In genomic region chr4:132618850-132619375, GRCm38 (mm10) we compare ENCODE assay signal across 16 mouse cellular contexts. TPM values are rescaled to one million over a fixed set of nuclear protein-coding genes. Genes with fewer than 3 reads are reported as not detected.
DNase-seq lines count a peak whose midpoint lies in the region; ATAC-seq and TF ChIP-seq lines count a peak whose summit lies in the region.
"Had no signal": no experiment of that assay in that cellular context is flagged by ENCODE, and none has a peak within 500 bp of the region (broad histone marks: within the 10 kb centered on the region; RNA-seq: fewer than 3 reads in every experiment).

No protein-coding gene starts in this region.

- 67% methylated on average over 10 of the region's 10 CpGs for WGBS in heart, embryonic 15.5 days
- WGBS in lung, postnatal 0 days = 66% methylated on average over 10 of the region's 10 CpGs
- WGBS in liver, embryonic 12.5 days (ENCODE audit: insufficient replicate concordance) = 68% methylated on average over 10 of the region's 10 CpGs

- no peaks in the 10 kb centered on the region; the same call in 1 of the 2 replicates for H3K9me3 ChIP-seq in heart, embryonic 15.5 days (replicated peaks)
- H3K9me3 ChIP-seq in lung, postnatal 0 days (ENCODE audit: low read length) = no peaks in the 10 kb centered on the region
- H3K9me3 ChIP-seq in liver, embryonic 12.5 days (replicated peaks) = peaks cover 15% of the 10 kb centered on the region

- ATAC-seq in heart, embryonic 15.5 days (replicated peaks; ENCODE audit: insufficient number of reproducible peaks, insufficient read depth, low FRiP score, low read depth) = 0 out of 2 replicates have a peak, but pooled peaks have one; percentile 18
- peak; percentile 35; the same call in 1 of the 2 replicates for ATAC-seq in lung, postnatal 0 days
- ATAC-seq in liver, embryonic 12.5 days = no peak
- ATAC-seq: activated CD4-positive, CD25-positive, alpha-beta regulatory T cell, adult 4 months had no signal

- no peak overlapping the region for H3K9ac ChIP-seq in heart, embryonic 15.5 days
- H3K9ac ChIP-seq in lung, postnatal 0 days (replicated peaks; ENCODE audit: low read depth) = no peak overlapping the region
- H3K9ac ChIP-seq in liver, embryonic 12.5 days = no peak overlapping the region
- H3K9ac ChIP-seq: liver, embryonic 13.5 days had no signal

- no peak for TF ChIP-seq CTCF in cortical plate, adult 2 months (IDR thresholded peaks at IDR 0.05; ENCODE audit: extremely low read depth, insufficient read depth, low read length)
- TF ChIP-seq CTCF in lung, postnatal 0 days (IDR thresholded peaks at IDR 0.05) = no peak

- DNase-seq in heart, postnatal 25 days (ENCODE audit: low spot score) = no peak
- DNase-seq in 3T3-L1 (ENCODE audit: low read depth, low spot score) = peak; percentile 43
- peak; percentile 17 for DNase-seq in lung, postnatal 0 days (ENCODE audit: low spot score)
- DNase-seq in layer of hippocampus, adult 11-12 months (ENCODE audit: low spot score) = no peak
- no peak for DNase-seq in urinary bladder, postnatal 36 days (ENCODE audit: low spot score in 2 of 2)
- DNase-seq: cerebellum, adult 2 months; gastrocnemius, postnatal 36 days; layer of hippocampus, adult 9-11 months; liver, embryonic 13.5 days; right cerebral cortex, postnatal 25 days had no signal

- intact Hi-C loops in heart, postnatal 25 days (cut with DNase I) = loop anchor here (5.0 kb wide), 1 partner anchor 47 kb away; no protein-coding TSS in a partner anchor

- no peak for TF ChIP-seq EP300 in lung, postnatal 0 days (IDR thresholded peaks at IDR 0.05)

- no peak for TF ChIP-seq POLR2A in cortical plate, adult 2 months (IDR thresholded peaks at IDR 0.05; ENCODE audit: extremely low read depth, insufficient read depth, low read length)

- H3K27ac ChIP-seq in heart, embryonic 15.5 days = 0 out of 2 replicates have a peak overlapping the region, but pooled peaks have one; percentile 1
- peak overlapping the region; percentile 70; the same call in 1 of the 2 replicates for H3K27ac ChIP-seq in cortical plate, adult 2 months (ENCODE audit: insufficient read depth, low read length)
- no peak overlapping the region for H3K27ac ChIP-seq in lung, postnatal 0 days (ENCODE audit: low read length)
- H3K27ac ChIP-seq in liver, embryonic 12.5 days = no peak overlapping the region
- H3K27ac ChIP-seq: liver, embryonic 13.5 days had no signal

- H3K36me3 ChIP-seq in heart, embryonic 15.5 days = no peaks in the 10 kb centered on the region
- no peaks in the 10 kb centered on the region for H3K36me3 ChIP-seq in lung, postnatal 0 days (ENCODE audit: insufficient read depth, low read length)
- no peaks in the 10 kb centered on the region for H3K36me3 ChIP-seq in liver, embryonic 12.5 days
- H3K36me3 ChIP-seq: liver, embryonic 13.5 days had no signal

- H3K4me2 ChIP-seq in heart, embryonic 15.5 days = no peak overlapping the region
- no peak overlapping the region for H3K4me2 ChIP-seq in lung, postnatal 0 days (replicated peaks; ENCODE audit: low read depth, low read length)
- H3K4me2 ChIP-seq in liver, embryonic 12.5 days = no peak overlapping the region
- H3K4me2 ChIP-seq: liver, embryonic 13.5 days had no signal

- H3K27me3 ChIP-seq in heart, embryonic 15.5 days = no peaks in the 10 kb centered on the region
- no peaks in the 10 kb centered on the region for H3K27me3 ChIP-seq in lung, postnatal 0 days (replicated peaks; ENCODE audit: insufficient read depth, low read length)
- no peaks in the 10 kb centered on the region for H3K27me3 ChIP-seq in liver, embryonic 12.5 days (replicated peaks)
- H3K27me3 ChIP-seq: megakaryocyte, embryonic 14.5 days had no signal

- no peak overlapping the region for H3K4me3 ChIP-seq in heart, embryonic 15.5 days
- H3K4me3 ChIP-seq in cortical plate, adult 2 months (ENCODE audit: insufficient read depth, low read length) = no peak overlapping the region
- H3K4me3 ChIP-seq in lung, postnatal 0 days (ENCODE audit: low read depth, low read length) = no peak overlapping the region
- H3K4me3 ChIP-seq in liver, embryonic 12.5 days = no peak overlapping the region
- H3K4me3 ChIP-seq: erythroblast, embryonic 14.5 days; liver, embryonic 13.5 days; megakaryocyte, embryonic 14.5 days had no signal

- H3K4me1 ChIP-seq in heart, embryonic 15.5 days (replicated peaks) = no peaks in the 10 kb centered on the region
- no peaks in the 10 kb centered on the region; the same call in 1 of the 2 replicates for H3K4me1 ChIP-seq in cortical plate, adult 2 months (ENCODE audit: control insufficient read depth, insufficient read depth, low read length)
- no peaks in the 10 kb centered on the region for H3K4me1 ChIP-seq in lung, postnatal 0 days (ENCODE audit: insufficient read depth, low read depth, low read length)
- H3K4me1 ChIP-seq in liver, embryonic 12.5 days = peaks cover 16% of the 10 kb centered on the region

RNA-seq across cellular contexts. Expression of gene Eya3, which starts 19.9 kb away (rescaled TPM):
- 17.4 and 22.0 TPM in 2 replicates for polyA plus RNA-seq in heart, embryonic 15.5 days (2015; fragmentation: Nextera tagmentation; extraction: Ambion mirVana)
- 10 to 100 TPM; 28.1 to 33.8 TPM for total RNA-seq in heart, postnatal 25 days (2021)
- polyA plus RNA-seq in cortical plate, adult 2 months (2012; rRNA removed) = 24.5 and 25.5 TPM in 2 replicates
- polyA plus RNA-seq in lung, postnatal 0 days (2015; fragmentation: Nextera tagmentation; extraction: Ambion mirVana) = 8.2 and 8.8 TPM in 2 replicates
- polyA plus RNA-seq in liver, embryonic 12.5 days (2016; fragmentation: Nextera tagmentation; extraction: Ambion mirVana) = 21.1 and 25.6 TPM in 2 replicates

RNA-seq across cellular contexts. Expression of gene Ptafr, which starts 55.0 kb away (rescaled TPM):
- 0.77 and 0.95 TPM in 2 replicates for polyA plus RNA-seq in heart, embryonic 15.5 days (2015; fragmentation: Nextera tagmentation; extraction: Ambion mirVana)
- total RNA-seq in heart, postnatal 25 days (2021) = 1 to 10 TPM; 1.6 to 2.1 TPM
- polyA plus RNA-seq in cortical plate, adult 2 months (2012; rRNA removed) = 1.5 and 1.7 TPM in 2 replicates
- 2.1 and 2.5 TPM in 2 replicates for polyA plus RNA-seq in lung, postnatal 0 days (2015; fragmentation: Nextera tagmentation; extraction: Ambion mirVana)
- polyA plus RNA-seq in liver, embryonic 12.5 days (2016; fragmentation: Nextera tagmentation; extraction: Ambion mirVana) = 0.77 and 0.94 TPM in 2 replicates

Comparison
In these comparisons a context has a peak if more than half of its experiments do, and no peak if none do; other contexts are left out.
1. H3K27ac ChIP-seq: peak in heart, embryonic 15.5 days (single experiment) and cortical plate, adult 2 months (single experiment); none in lung, postnatal 0 days (single experiment) and liver, embryonic 12.5 days (single experiment).
2. DNase-seq: peak in 3T3-L1 (single experiment) and lung, postnatal 0 days (single experiment); none in heart, postnatal 25 days (single experiment), layer of hippocampus, adult 11-12 months (single experiment) and urinary bladder, postnatal 36 days (0 of 2).